28 mouse cellular contexts compared by ENCODE assay signal in genomic region chr7:45689099-45689498, GRCm38 (mm10). TPM values are rescaled to one million over a fixed set of nuclear protein-coding genes. Genes with fewer than 3 reads are reported as not detected.
A peak's percentile ranks its signal among the peaks of the same experiment; 100 is the strongest.
DNase-seq lines count a peak whose midpoint lies in the region; ATAC-seq lines count a peak whose summit lies in the region.
"Had no signal": no experiment of that assay in that cellular context is flagged by ENCODE, and none has a peak within 500 bp of the region (broad histone marks: within the 10 kb centered on the region; RNA-seq: fewer than 3 reads in every experiment).

No protein-coding gene starts in this region.

- 0 out of 2 replicates have a peak overlapping the region, but pooled peaks have one; percentile 58 for H3K27ac ChIP-seq in heart, embryonic 13.5 days (replicated peaks)
- peak overlapping the region; percentile 49; the same call in 1 of the 2 replicates for H3K27ac ChIP-seq in midbrain, embryonic 10.5 days (replicated peaks)
- H3K27ac ChIP-seq in midbrain, embryonic 16.5 days (ENCODE audit: low read length): no peak overlapping the region
- H3K27ac ChIP-seq in embryonic facial prominence, embryonic 14.5 days (replicated peaks; ENCODE audit: low read depth, low read length): no peak overlapping the region
- H3K27ac ChIP-seq: embryonic facial prominence, embryonic 15.5 days; hindbrain, postnatal 0 days; liver, embryonic 13.5 days had no signal

- peaks cover 9% of the 10 kb centered on the region; the same call in 1 of the 2 replicates for H3K27me3 ChIP-seq in heart, embryonic 13.5 days (replicated peaks)
- H3K27me3 ChIP-seq in midbrain, embryonic 10.5 days (ENCODE audit: low read depth, poor library complexity, severe bottlenecking): peaks cover 23% of the 10 kb centered on the region; the same call in 1 of the 2 replicates
- no peaks in the 10 kb centered on the region for H3K27me3 ChIP-seq in midbrain, embryonic 16.5 days (ENCODE audit: control insufficient read depth, insufficient read depth, low read depth, low read length)
- no peaks in the 10 kb centered on the region for H3K27me3 ChIP-seq in embryonic facial prominence, embryonic 14.5 days (replicated peaks; ENCODE audit: control insufficient read depth, insufficient read depth, low read length)
- H3K27me3 ChIP-seq: embryonic facial prominence, embryonic 15.5 days; liver, embryonic 13.5 days had no signal

- no peaks in the 10 kb centered on the region for H3K36me3 ChIP-seq in heart, embryonic 13.5 days
- H3K36me3 ChIP-seq in midbrain, embryonic 10.5 days: no peaks in the 10 kb centered on the region
- H3K36me3 ChIP-seq in midbrain, embryonic 16.5 days (ENCODE audit: control insufficient read depth, insufficient read depth, low read length): no peaks in the 10 kb centered on the region
- H3K36me3 ChIP-seq in embryonic facial prominence, embryonic 14.5 days (ENCODE audit: control insufficient read depth, insufficient read depth, low read length): no peaks in the 10 kb centered on the region
- H3K36me3 ChIP-seq: embryonic facial prominence, embryonic 15.5 days; liver, embryonic 13.5 days had no signal

- H3K9me3 ChIP-seq in heart, embryonic 13.5 days: no peaks in the 10 kb centered on the region
- no peaks in the 10 kb centered on the region for H3K9me3 ChIP-seq in midbrain, embryonic 10.5 days (replicated peaks)
- no peaks in the 10 kb centered on the region for H3K9me3 ChIP-seq in midbrain, embryonic 16.5 days (replicated peaks; ENCODE audit: control insufficient read depth, low read length, poor library complexity, severe bottlenecking)
- H3K9me3 ChIP-seq in embryonic facial prominence, embryonic 14.5 days (ENCODE audit: control insufficient read depth, low read length): no peaks in the 10 kb centered on the region
- H3K9me3 ChIP-seq: embryonic facial prominence, embryonic 15.5 days; liver, embryonic 13.5 days; megakaryocyte, embryonic 14.5 days had no signal

- H3K4me2 ChIP-seq in heart, embryonic 13.5 days: no peak overlapping the region
- H3K4me2 ChIP-seq in midbrain, embryonic 16.5 days (ENCODE audit: low read length): no peak overlapping the region
- H3K4me2 ChIP-seq in embryonic facial prominence, embryonic 14.5 days (ENCODE audit: low read depth, low read length): no peak overlapping the region
- H3K4me2 ChIP-seq: embryonic facial prominence, embryonic 15.5 days; liver, embryonic 13.5 days had no signal

- no peak overlapping the region for H3K4me3 ChIP-seq in heart, embryonic 13.5 days
- H3K4me3 ChIP-seq in midbrain, embryonic 10.5 days: 0 out of 2 replicates have a peak overlapping the region, but pooled peaks have one; percentile 4
- no peak overlapping the region for H3K4me3 ChIP-seq in midbrain, embryonic 16.5 days (ENCODE audit: low read depth, low read length)
- H3K4me3 ChIP-seq in embryonic facial prominence, embryonic 14.5 days (ENCODE audit: low read depth, low read length): no peak overlapping the region
- H3K4me3 ChIP-seq: embryonic facial prominence, embryonic 15.5 days; liver, embryonic 13.5 days; megakaryocyte, embryonic 14.5 days; myocyte had no signal

- peak overlapping the region; percentile 60 for H3K9ac ChIP-seq in heart, embryonic 13.5 days
- no peak overlapping the region for H3K9ac ChIP-seq in midbrain, embryonic 16.5 days (ENCODE audit: low read depth, low read length)
- peak overlapping the region; percentile 15; the same call in 1 of the 2 replicates for H3K9ac ChIP-seq in embryonic facial prominence, embryonic 14.5 days (ENCODE audit: low read depth, low read length)
- H3K9ac ChIP-seq: embryonic facial prominence, embryonic 15.5 days; forebrain, postnatal 0 days; liver, embryonic 13.5 days had no signal

- 54% methylated on average over 6 of the region's 6 CpGs for WGBS in heart, embryonic 13.5 days
- WGBS in midbrain, embryonic 10.5 days: 65% methylated on average over 6 of the region's 6 CpGs
- 69% methylated on average over 6 of the region's 6 CpGs for WGBS in midbrain, embryonic 16.5 days
- 61% methylated on average over 6 of the region's 6 CpGs for WGBS in embryonic facial prominence, embryonic 14.5 days

- no peak for DNase-seq in heart, adult 11 months
- DNase-seq in midbrain, embryonic 10.5 days (ENCODE audit: low spot score): no peak
- no peak for DNase-seq in embryonic facial prominence, embryonic 14.5 days (ENCODE audit: low spot score)
- no peak for DNase-seq in neural tube, embryonic 10.5 days (ENCODE audit: extremely low spot score, low spot score)
- DNase-seq: adrenal gland, postnatal 25 days; cerebellum, adult 11 months; cerebellum, postnatal 14 days; forebrain, postnatal 0 days; gastrocnemius, postnatal 25 days; layer of hippocampus, adult 9-11 months; liver, embryonic 13.5 days; lung, adult 2 months; lung, postnatal 14 days; midbrain, embryonic 14.5 days; right cerebral cortex, adult 18-20 months; right cerebral cortex, postnatal 4 days; thymus, adult 18-20 months; thymus, postnatal 36 days had no signal

- no peak for ATAC-seq in heart, embryonic 13.5 days (ENCODE audit: extremely low read depth, insufficient number of reproducible peaks, low FRiP score, low TSS enrichment)
- ATAC-seq in midbrain, embryonic 16.5 days: no peak
- ATAC-seq in embryonic facial prominence, embryonic 14.5 days (ENCODE audit: low read depth): no peak
- no peak for ATAC-seq in erythroblast, adult 5-6 weeks (replicated peaks; ENCODE audit: low FRiP score, poor library complexity, severe bottlenecking)
- ATAC-seq: forebrain, postnatal 0 days; hindbrain, postnatal 0 days; intestine, embryonic 16.5 days had no signal

- H3K4me1 ChIP-seq in heart, embryonic 13.5 days: peaks cover 17% of the 10 kb centered on the region
- peaks cover 29% of the 10 kb centered on the region for H3K4me1 ChIP-seq in midbrain, embryonic 10.5 days
- no peaks in the 10 kb centered on the region for H3K4me1 ChIP-seq in midbrain, embryonic 16.5 days (ENCODE audit: control insufficient read depth, insufficient read depth, low read length)
- peaks cover 22% of the 10 kb centered on the region for H3K4me1 ChIP-seq in embryonic facial prominence, embryonic 14.5 days (ENCODE audit: control insufficient read depth, insufficient read depth, low read length)

RNA-seq across cellular contexts. Expression of gene Sec1, which starts 5.1 kb away (rescaled TPM):
- polyA plus RNA-seq in heart, embryonic 13.5 days (2015; fragmentation: Nextera tagmentation; extraction: Ambion mirVana): 0.29 and 0.47 TPM in 2 replicates
- polyA plus RNA-seq in midbrain, embryonic 10.5 days (2016; fragmentation: Nextera tagmentation; extraction: Ambion mirVana): 0.32 and 0.34 TPM in 2 replicates
- 0.24 and 0.28 TPM in 2 replicates for polyA plus RNA-seq in midbrain, embryonic 16.5 days (2015; fragmentation: Nextera tagmentation; extraction: Ambion mirVana)
- polyA plus RNA-seq in embryonic facial prominence, embryonic 14.5 days (2014; fragmentation: Nextera tagmentation; extraction: Ambion mirVana): 2.1 and 2.5 TPM in 2 replicates
- total RNA-seq in erythroblast, adult 5-6 weeks (2015; ENCODE audit: low replicate concordance): not detected in 2 replicates
- not detected in 2 replicates for total RNA-seq in erythroblast, adult 5-6 weeks (2017; ENCODE audit: low replicate concordance)
- total RNA-seq: hematopoietic stem cell, adult 5-6 weeks had no signal
- polyA plus RNA-seq: liver, embryonic 13.5 days had no signal

RNA-seq across cellular contexts. Expression of gene Ntn5, which starts 5.3 kb away (rescaled TPM):
- polyA plus RNA-seq in heart, embryonic 13.5 days (2015; fragmentation: Nextera tagmentation; extraction: Ambion mirVana): 0.11 TPM in 1 of 2 replicates, not detected in the other
- polyA plus RNA-seq in midbrain, embryonic 10.5 days (2016; fragmentation: Nextera tagmentation; extraction: Ambion mirVana): 0.46 and 0.48 TPM in 2 replicates
- 0.23 and 0.71 TPM in 2 replicates for polyA plus RNA-seq in midbrain, embryonic 16.5 days (2015; fragmentation: Nextera tagmentation; extraction: Ambion mirVana)
- 3.4 and 3.7 TPM in 2 replicates for polyA plus RNA-seq in embryonic facial prominence, embryonic 14.5 days (2014; fragmentation: Nextera tagmentation; extraction: Ambion mirVana)
- not detected in 2 replicates for total RNA-seq in erythroblast, adult 5-6 weeks (2015; ENCODE audit: low replicate concordance)
- not detected in 2 replicates for total RNA-seq in erythroblast, adult 5-6 weeks (2017; ENCODE audit: low replicate concordance)
- total RNA-seq: adrenal gland, postnatal 25 days; hematopoietic stem cell, adult 5-6 weeks had no signal
- polyA plus RNA-seq: liver, embryonic 13.5 days; neural tube, embryonic 14.5 days had no signal

RNA-seq across cellular contexts. Expression of gene Car11, which starts 10.5 kb away (rescaled TPM):
- polyA plus RNA-seq in heart, embryonic 13.5 days (2015; fragmentation: Nextera tagmentation; extraction: Ambion mirVana): 5.4 and 6.0 TPM in 2 replicates
- polyA plus RNA-seq in midbrain, embryonic 10.5 days (2016; fragmentation: Nextera tagmentation; extraction: Ambion mirVana): 4.6 and 4.9 TPM in 2 replicates
- 71.6 and 89.9 TPM in 2 replicates for polyA plus RNA-seq in midbrain, embryonic 16.5 days (2015; fragmentation: Nextera tagmentation; extraction: Ambion mirVana)
- polyA plus RNA-seq in embryonic facial prominence, embryonic 14.5 days (2014; fragmentation: Nextera tagmentation; extraction: Ambion mirVana): 7.9 and 8.9 TPM in 2 replicates
- not detected in 2 replicates for total RNA-seq in erythroblast, adult 5-6 weeks (2015; ENCODE audit: low replicate concordance)
- not detected in 2 replicates for total RNA-seq in erythroblast, adult 5-6 weeks (2017; ENCODE audit: low replicate concordance)

RNA-seq across cellular contexts. Expression of gene Dbp, which starts 15.8 kb away (rescaled TPM):
- polyA plus RNA-seq in heart, embryonic 13.5 days (2015; fragmentation: Nextera tagmentation; extraction: Ambion mirVana): 2.2 and 3.5 TPM in 2 replicates
- 2.1 and 2.9 TPM in 2 replicates for polyA plus RNA-seq in midbrain, embryonic 10.5 days (2016; fragmentation: Nextera tagmentation; extraction: Ambion mirVana)
- polyA plus RNA-seq in midbrain, embryonic 16.5 days (2015; fragmentation: Nextera tagmentation; extraction: Ambion mirVana): 2.3 and 3.4 TPM in 2 replicates
- 3.4 and 4.7 TPM in 2 replicates for polyA plus RNA-seq in embryonic facial prominence, embryonic 14.5 days (2014; fragmentation: Nextera tagmentation; extraction: Ambion mirVana)
- total RNA-seq in erythroblast, adult 5-6 weeks (2015; ENCODE audit: low replicate concordance): 1.5 and 1.9 TPM in 2 replicates
- 0.77 and 2.2 TPM in 2 replicates for total RNA-seq in erythroblast, adult 5-6 weeks (2017; ENCODE audit: low replicate concordance)

RNA-seq across cellular contexts. Expression of gene Fut2, which starts 22.9 kb away (rescaled TPM):
- 0.86 and 1.1 TPM in 2 replicates for polyA plus RNA-seq in heart, embryonic 13.5 days (2015; fragmentation: Nextera tagmentation; extraction: Ambion mirVana)
- polyA plus RNA-seq in midbrain, embryonic 10.5 days (2016; fragmentation: Nextera tagmentation; extraction: Ambion mirVana): 0.05 TPM in 1 of 2 replicates, not detected in the other
- 0.16 TPM in 2 replicates for polyA plus RNA-seq in midbrain, embryonic 16.5 days (2015; fragmentation: Nextera tagmentation; extraction: Ambion mirVana)
- polyA plus RNA-seq in embryonic facial prominence, embryonic 14.5 days (2014; fragmentation: Nextera tagmentation; extraction: Ambion mirVana): 1.9 and 2.2 TPM in 2 replicates
- total RNA-seq in erythroblast, adult 5-6 weeks (2015; ENCODE audit: low replicate concordance): not detected in 2 replicates
- not detected in 2 replicates for total RNA-seq in erythroblast, adult 5-6 weeks (2017; ENCODE audit: low replicate concordance)
- total RNA-seq: adrenal gland, postnatal 25 days; forebrain, postnatal 0 days; hematopoietic stem cell, adult 5-6 weeks; hindbrain, postnatal 0 days had no signal

Comparison
In these comparisons a context has a peak if more than half of its experiments do, and no peak if none do; other contexts are left out.
1. H3K27ac ChIP-seq: peak in heart, embryonic 13.5 days (single experiment) and midbrain, embryonic 10.5 days (single experiment); none in midbrain, embryonic 16.5 days (single experiment) and embryonic facial prominence, embryonic 14.5 days (single experiment).